In genomic region chr1:20995331-20995986, GRCm38 (mm10) we compare ENCODE assay signal across 9 mouse cellular contexts. TPM values are rescaled to one million over a fixed set of nuclear protein-coding genes. Genes with fewer than 3 reads are reported as not detected.
DNase-seq lines count a peak whose midpoint lies in the region; ATAC-seq lines count a peak whose summit lies in the region.
"Had no signal": no experiment of that assay in that cellular context is flagged by ENCODE, and none has a peak within 500 bp of the region (broad histone marks: within the 10 kb centered on the region; RNA-seq: fewer than 3 reads in every experiment).

No protein-coding gene starts in this region.

- no peak overlapping the region for H3K27ac ChIP-seq in forebrain, embryonic 15.5 days (replicated peaks)
- no peak overlapping the region for H3K27ac ChIP-seq in forebrain, embryonic 11.5 days (ENCODE audit: low read depth, low read length)
- H3K27ac ChIP-seq: liver, embryonic 14.5 days had no signal

- no peaks in the 10 kb centered on the region for H3K27me3 ChIP-seq in forebrain, embryonic 15.5 days
- no peaks in the 10 kb centered on the region for H3K27me3 ChIP-seq in forebrain, embryonic 11.5 days (ENCODE audit: control insufficient read depth, insufficient read depth, low read length)

- no peak overlapping the region for H3K4me3 ChIP-seq in forebrain, embryonic 15.5 days
- no peak overlapping the region for H3K4me3 ChIP-seq in forebrain, embryonic 11.5 days (ENCODE audit: low read depth, low read length)

- no peak for DNase-seq in forebrain, embryonic 11.5 days (ENCODE audit: low spot score)
- peak; percentile 33 for DNase-seq in CD4-positive, CD25-positive, alpha-beta regulatory T cell, adult 2 months (ENCODE audit: low read depth, low spot score)
- peak; percentile 23 to 27 for DNase-seq in cerebellum, postnatal 36 days
- DNase-seq in lung, postnatal 25 days (ENCODE audit: low spot score): peak; percentile 51
- DNase-seq in embryo, embryonic 9.5 days (ENCODE audit: extremely low spot score): no peak
- no peak for DNase-seq in urinary bladder, adult 18-20 months (ENCODE audit: low spot score in 2 of 2)
- no peak for DNase-seq in adrenal gland, adult 8-10 months

- H3K9ac ChIP-seq in forebrain, embryonic 15.5 days (replicated peaks): no peak overlapping the region
- no peak overlapping the region for H3K9ac ChIP-seq in forebrain, embryonic 11.5 days (ENCODE audit: low read length)
- H3K9ac ChIP-seq: liver, embryonic 14.5 days had no signal

- no peak overlapping the region for H3K4me2 ChIP-seq in forebrain, embryonic 15.5 days (replicated peaks)
- H3K4me2 ChIP-seq in forebrain, embryonic 11.5 days (ENCODE audit: low read depth, low read length, severe bottlenecking): no peak overlapping the region

- 0 out of 2 replicates have a peak, but pooled peaks cover 6% of the 10 kb centered on the region for H3K4me1 ChIP-seq in forebrain, embryonic 15.5 days
- H3K4me1 ChIP-seq in forebrain, embryonic 11.5 days (replicated peaks; ENCODE audit: control insufficient read depth, insufficient read depth, low read length): no peaks in the 10 kb centered on the region; the same call in 1 of the 2 replicates

- peak; percentile 78 for ATAC-seq in forebrain, embryonic 15.5 days (replicated peaks)
- no peak for ATAC-seq in forebrain, embryonic 11.5 days (replicated peaks; ENCODE audit: low FRiP score)

- H3K9me3 ChIP-seq in forebrain, embryonic 15.5 days: no peaks in the 10 kb centered on the region
- H3K9me3 ChIP-seq in forebrain, embryonic 11.5 days (ENCODE audit: control insufficient read depth, low read length): no peaks in the 10 kb centered on the region

- no peaks in the 10 kb centered on the region for H3K36me3 ChIP-seq in forebrain, embryonic 15.5 days
- no peaks in the 10 kb centered on the region for H3K36me3 ChIP-seq in forebrain, embryonic 11.5 days (ENCODE audit: control insufficient read depth, insufficient read depth, low read length)

- WGBS in forebrain, embryonic 15.5 days: 42% methylated on average over 7 of the region's 7 CpGs
- 75% methylated on average over 7 of the region's 7 CpGs for WGBS in forebrain, embryonic 11.5 days

RNA-seq across cellular contexts. Expression of gene Efhc1, which starts 44.0 kb away (rescaled TPM):
- 1.3 and 2.0 TPM in 2 replicates for polyA plus RNA-seq in forebrain, embryonic 15.5 days (2015; fragmentation: Nextera tagmentation; extraction: Ambion mirVana)
- polyA plus RNA-seq in forebrain, embryonic 11.5 days (2014; fragmentation: Nextera tagmentation; extraction: Ambion mirVana): 2.1 and 2.9 TPM in 2 replicates
- 1 to 10 TPM; 2.7 to 4.0 (median 3.6) TPM for total RNA-seq in adrenal gland, adult 8-10 months (2022)

Comparison
In these comparisons a context has a peak if more than half of its experiments do, and no peak if none do; other contexts are left out.
1. DNase-seq: peak in CD4-positive, CD25-positive, alpha-beta regulatory T cell, adult 2 months (single experiment), cerebellum, postnatal 36 days (2 of 2) and lung, postnatal 25 days (single experiment); none in forebrain, embryonic 11.5 days (single experiment), embryo, embryonic 9.5 days (single experiment), urinary bladder, adult 18-20 months (0 of 2) and adrenal gland, adult 8-10 months (single experiment).